Mouse (Mus musculus): ENCODE measurements at regions not wholly inside any gene's neighbourhood (a gene's known extent, or its start where the extent isn't known, plus 50 kb on each side); places are given as distances from the start of the nearest gene placed in this dataset.
A peak's percentile ranks its signal among the peaks of the same experiment; 100 is the strongest.

GRCm38 (mm10) chr10:67731577-67731976 lies 180.9 kb downstream of the Zfp365 start:
- DNase-seq (ENCODE audit: low read depth, low spot score), result no peak

DNA sequence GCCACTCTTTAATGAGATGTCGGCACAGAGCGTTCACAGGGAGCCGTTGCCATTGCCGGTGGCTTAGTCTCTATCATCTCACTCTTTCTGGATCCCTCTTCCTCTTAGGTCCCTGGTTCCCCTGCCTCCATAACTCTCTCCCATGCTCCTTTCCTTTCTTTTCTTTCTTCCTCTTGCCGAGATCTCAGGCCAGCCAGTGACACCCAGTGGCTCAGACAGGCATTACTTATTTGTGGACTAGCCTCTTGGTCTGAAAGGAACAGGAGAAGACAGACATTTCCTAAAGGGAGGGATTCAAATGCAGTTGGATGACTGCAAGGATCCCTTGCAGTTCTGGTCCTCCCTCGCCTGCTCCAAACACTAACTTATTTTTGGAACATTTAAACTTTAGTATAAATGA lies 180.5 kb upstream of the Ado start:
- DNase-seq (ENCODE audit: low read depth, low spot score), result peak; percentile 31

- no peak for DNase-seq (ENCODE audit: low read depth, low spot score)
Observed at GRCm38 (mm10) chr10:67727580-67727979, 178.8 kb upstream of the Ado start.

DNA sequence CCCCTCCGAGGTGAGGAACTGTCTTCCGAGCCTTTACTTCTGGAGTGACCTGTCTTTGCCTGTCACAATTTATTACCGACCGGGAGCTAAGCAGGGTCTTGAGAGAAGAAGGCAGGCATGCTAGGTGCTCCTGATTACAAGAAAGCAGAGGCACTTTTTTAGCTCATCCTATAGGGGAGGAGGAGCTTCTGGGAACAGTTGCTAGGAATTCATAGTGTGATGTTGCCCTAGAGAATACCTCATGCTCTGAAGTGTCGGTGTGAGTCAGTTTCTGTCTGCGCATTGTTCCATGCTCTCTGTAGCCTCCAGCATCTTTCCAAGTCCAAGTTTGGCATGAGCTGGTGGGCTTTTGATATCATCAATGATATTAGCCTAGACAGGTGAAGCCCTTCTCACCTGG lies 178.0 kb upstream of the Ado start:
- DNase-seq (ENCODE audit: low read depth, low spot score), result no peak

DNA sequence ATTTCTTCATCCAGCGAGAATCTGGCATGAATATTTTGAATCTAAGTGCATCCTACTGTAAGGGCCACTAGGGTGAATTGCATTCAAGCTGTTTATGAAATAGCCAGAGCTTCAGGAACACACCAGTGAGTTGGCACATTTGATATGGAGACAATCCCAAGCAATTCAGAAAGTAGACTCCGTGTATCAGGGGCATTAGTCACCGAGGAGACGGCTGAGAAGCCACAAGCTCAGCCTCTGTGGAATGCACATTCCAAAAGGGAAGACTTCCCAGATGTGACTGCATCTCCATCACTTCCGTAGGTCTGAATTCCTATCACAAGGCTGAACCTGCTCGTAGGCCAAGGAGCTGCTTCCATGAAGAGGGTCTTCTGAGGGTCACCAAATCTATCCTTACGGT lies 177.6 kb upstream of the Ado start:
- no peak for DNase-seq (ENCODE audit: low read depth, low spot score)

DNA sequence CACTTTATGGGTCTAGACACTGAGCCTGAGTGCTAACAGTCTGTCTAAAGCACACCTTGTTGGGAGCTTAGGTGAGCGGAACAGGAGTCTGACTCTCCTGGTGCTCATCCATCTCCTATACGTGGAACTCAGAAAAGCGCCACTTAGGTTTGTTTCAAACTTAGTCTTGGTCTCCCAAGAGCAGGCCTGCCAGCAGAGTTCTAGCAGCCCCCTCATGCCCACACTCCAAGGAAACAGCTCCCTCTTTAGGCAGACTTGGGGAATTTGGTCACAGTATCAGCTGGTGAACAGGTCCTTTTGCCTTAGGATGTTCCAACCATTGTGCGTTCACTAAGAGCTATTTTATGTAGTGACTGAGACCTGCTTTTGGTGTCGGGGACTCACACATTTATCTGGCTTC lies 173.0 kb upstream of the Ado start:
- DNase-seq (ENCODE audit: low read depth, low spot score), result peak; percentile 9

GRCm38 (mm10) chr10:67717506-67717905 lies 168.8 kb upstream of the Ado start:
- DNase-seq (ENCODE audit: low read depth, low spot score), result no peak

DNA sequence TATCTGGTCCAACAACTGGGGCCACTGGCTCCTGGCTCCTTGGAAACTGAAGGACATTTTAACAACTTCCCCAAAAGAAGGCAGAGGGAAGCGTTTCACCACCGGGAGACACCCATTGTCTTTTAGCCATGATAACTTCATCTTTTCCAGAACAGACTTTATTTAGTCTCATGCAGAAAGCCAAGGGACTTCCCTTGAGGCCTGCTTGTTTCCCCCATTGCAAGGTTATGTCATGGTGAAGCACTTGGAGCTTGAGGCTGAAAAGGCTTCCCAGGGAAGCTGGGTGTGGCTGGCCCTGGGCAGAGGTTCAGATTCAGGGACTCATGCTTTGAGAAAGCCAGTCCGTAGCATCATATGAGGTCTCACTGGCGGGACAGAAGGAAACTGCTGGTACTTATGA lies 166.3 kb upstream of the Ado start:
- DNase-seq (ENCODE audit: low read depth, low spot score), result no peak

- no peak for DNase-seq (ENCODE audit: low read depth, low spot score)
Observed at GRCm38 (mm10) chr10:67713098-67713497, 164.3 kb upstream of the Ado start.

GRCm38 (mm10) chr10:67712665-67713064 lies 163.9 kb upstream of the Ado start:
- DNase-seq (ENCODE audit: low read depth, low spot score), result no peak

GRCm38 (mm10) chr10:67711961-67712360 lies 163.2 kb upstream of the Ado start:
- no peak for DNase-seq (ENCODE audit: low read depth, low spot score)

- no peak for DNase-seq (ENCODE audit: low read depth, low spot score)
Observed at GRCm38 (mm10) chr10:67706436-67706835, 157.7 kb upstream of the Ado start.

DNA sequence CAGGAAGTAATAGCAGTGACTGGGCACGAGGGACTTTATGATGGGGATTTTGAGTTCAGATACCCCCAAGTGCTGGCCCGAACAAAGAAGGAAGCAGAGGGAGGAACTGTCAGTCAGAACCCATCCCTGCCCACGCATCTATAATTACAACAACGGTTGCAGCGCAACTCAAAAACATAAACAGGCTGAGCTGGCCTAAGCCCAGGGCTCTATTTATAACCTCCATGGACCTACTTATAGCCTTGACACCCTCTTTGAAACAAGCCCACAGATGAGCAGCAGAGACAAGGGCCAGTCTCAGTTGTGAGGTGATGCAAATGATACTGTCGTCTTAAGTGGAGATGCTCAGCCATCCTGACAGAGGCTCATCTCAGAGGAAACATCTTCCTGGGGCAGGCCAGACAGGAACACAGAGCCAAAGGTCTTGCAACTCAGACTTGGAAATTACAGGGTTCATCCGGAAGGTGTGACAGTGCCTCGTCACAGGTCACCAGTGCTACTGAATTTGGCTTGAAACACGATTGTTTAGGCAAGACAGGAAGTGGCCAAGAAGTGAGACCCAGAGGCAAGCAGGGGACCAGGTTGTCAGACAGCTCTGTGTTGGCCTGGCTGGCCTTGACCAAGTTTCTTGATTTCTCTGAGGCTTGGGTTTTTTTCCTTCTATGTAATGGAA lies 154.2 kb upstream of the Ado start:
- no peak for DNase-seq (ENCODE audit: low read depth, low spot score)

GRCm38 (mm10) chr10:67697401-67698195 lies 148.8 kb upstream of the Ado start:
- no peak for DNase-seq (ENCODE audit: low read depth, low spot score)

GRCm38 (mm10) chr10:67695891-67696853 lies 147.4 kb upstream of the Ado start:
- no peak for DNase-seq (ENCODE audit: low read depth, low spot score)

GRCm38 (mm10) chr10:67694751-67695150 lies 146.0 kb upstream of the Ado start:
- no peak for DNase-seq (ENCODE audit: low read depth, low spot score)

GRCm38 (mm10) chr10:67693586-67693985 lies 144.8 kb upstream of the Ado start:
- no peak for DNase-seq (ENCODE audit: low read depth, low spot score)

GRCm38 (mm10) chr10:67689944-67690670 lies 141.4 kb upstream of the Ado start:
- no peak for DNase-seq (ENCODE audit: low read depth, low spot score)

GRCm38 (mm10) chr10:67679382-67679781 lies 130.6 kb upstream of the Ado start:
- DNase-seq (ENCODE audit: low read depth, low spot score), result no peak

- DNase-seq (ENCODE audit: low read depth, low spot score), result no peak
Observed at GRCm38 (mm10) chr10:67673450-67673849, 124.7 kb upstream of the Ado start.

- no peak for DNase-seq (ENCODE audit: low read depth, low spot score)
Observed at GRCm38 (mm10) chr10:67672281-67672680, 123.5 kb upstream of the Ado start.
